Mouse (Mus musculus): Measurements from ENCODE around the gene Kcnn3. TPM values are rescaled to one million over a fixed set of nuclear protein-coding genes. Genes with fewer than 3 reads are reported as not detected.

Kcnn3 gene
- polyA plus RNA-seq, 1 experiment from 2014 or later = 1.1 TPM

DNA sequence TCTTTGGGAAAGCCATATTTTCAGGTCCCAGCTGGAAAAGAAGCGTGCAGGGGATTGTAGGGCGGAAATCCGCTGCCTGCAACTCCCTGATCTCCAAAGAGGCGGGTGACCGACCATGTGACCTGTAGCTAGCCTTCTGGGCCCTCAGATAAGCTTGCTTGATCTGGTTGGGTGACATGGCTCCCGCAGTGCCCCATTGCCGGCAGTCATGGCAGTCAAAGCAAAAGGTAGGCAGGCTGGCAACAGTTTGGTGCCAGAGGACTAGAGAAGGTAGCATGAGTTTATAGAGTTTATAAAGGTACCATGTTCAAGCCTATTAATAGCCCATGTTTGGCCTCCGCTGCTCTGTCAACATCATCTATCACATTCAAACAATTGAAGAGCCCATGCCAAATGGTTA is 33.5 kb downstream of the Kcnn3 start:
- Histone ChIP-seq H3K27ac (no peak overlapping the region), H3K4me3 (no peak overlapping the region), H3K9me3 (no peaks in the 10 kb centered on the region), H3K36me3 (no peaks in the 10 kb centered on the region), H3K27me3 (ENCODE audit: insufficient read depth, poor library complexity, severe bottlenecking) (0 out of 2 replicates have a peak, but pooled peaks cover under 1% of the 10 kb centered on the region), H3K4me1 (no peaks in the 10 kb centered on the region)
- 76% methylated on average over 8 of the region's 8 CpGs for WGBS
- DNase-seq (ENCODE audit: low spot score) = no peak

DNA sequence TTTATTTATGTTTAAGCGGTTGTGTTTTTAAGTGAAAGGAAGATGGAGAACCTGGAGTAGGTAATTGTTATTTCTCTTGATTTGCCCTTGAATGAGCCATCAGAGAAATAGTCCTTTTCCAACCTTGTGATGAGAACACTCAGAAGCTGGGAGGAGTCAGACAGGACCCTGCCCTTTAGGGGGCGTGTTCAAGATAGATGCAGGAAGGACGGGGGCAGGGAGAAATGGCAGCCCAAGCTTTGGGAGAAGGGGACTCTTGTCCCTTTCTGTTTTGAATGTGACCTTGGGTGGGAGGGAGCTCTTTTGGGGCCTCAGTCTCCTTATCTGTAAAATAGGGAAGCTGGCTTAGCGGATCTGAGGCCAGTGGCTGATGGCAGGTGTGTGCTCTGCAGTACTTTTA is 34.0 kb downstream of the Kcnn3 start:
- no peaks in the 10 kb centered on the region for H3K9me3 ChIP-seq
- H3K36me3 ChIP-seq = no peaks in the 10 kb centered on the region
- WGBS = 69% methylated on average over 4 of the region's 4 CpGs
- H3K4me3 ChIP-seq = no peak overlapping the region
- 0 out of 2 replicates have a peak, but pooled peaks cover 3% of the 10 kb centered on the region for H3K4me1 ChIP-seq
- no peak for DNase-seq (ENCODE audit: low spot score)
- no peak overlapping the region for H3K27ac ChIP-seq
- H3K27me3 ChIP-seq (ENCODE audit: insufficient read depth, poor library complexity, severe bottlenecking) = 0 out of 2 replicates have a peak, but pooled peaks cover 5% of the 10 kb centered on the region

DNA sequence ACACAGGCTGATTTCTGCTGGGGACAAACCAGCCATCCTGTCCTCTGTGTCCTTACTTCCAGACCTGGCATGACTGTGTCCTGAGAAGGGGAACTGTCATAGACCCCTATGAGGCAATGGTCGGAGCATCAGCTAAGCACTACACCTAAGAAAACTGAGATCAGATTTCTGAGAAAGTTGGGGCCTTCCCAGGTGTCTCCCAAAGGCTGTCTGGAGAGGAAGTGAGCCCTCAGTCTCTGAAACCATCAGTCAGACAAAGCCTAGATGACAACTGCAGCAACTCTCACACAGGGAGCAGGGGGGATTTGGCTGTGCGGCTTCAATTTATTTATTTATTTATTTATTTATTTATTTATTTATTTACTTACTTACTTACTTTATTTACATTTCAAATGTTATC is 34.6 kb downstream of the Kcnn3 start:
- H3K4me1 ChIP-seq = 0 out of 2 replicates have a peak, but pooled peaks cover 3% of the 10 kb centered on the region
- DNase-seq (ENCODE audit: low spot score) = no peak
- H3K9me3 ChIP-seq = no peaks in the 10 kb centered on the region
- no peak overlapping the region for H3K27ac ChIP-seq
- WGBS = 91% methylated on average over 2 of the region's 2 CpGs
- H3K27me3 ChIP-seq (ENCODE audit: insufficient read depth, poor library complexity, severe bottlenecking) = 0 out of 2 replicates have a peak, but pooled peaks cover 7% of the 10 kb centered on the region
- no peaks in the 10 kb centered on the region for H3K36me3 ChIP-seq
- H3K4me3 ChIP-seq = no peak overlapping the region

DNA sequence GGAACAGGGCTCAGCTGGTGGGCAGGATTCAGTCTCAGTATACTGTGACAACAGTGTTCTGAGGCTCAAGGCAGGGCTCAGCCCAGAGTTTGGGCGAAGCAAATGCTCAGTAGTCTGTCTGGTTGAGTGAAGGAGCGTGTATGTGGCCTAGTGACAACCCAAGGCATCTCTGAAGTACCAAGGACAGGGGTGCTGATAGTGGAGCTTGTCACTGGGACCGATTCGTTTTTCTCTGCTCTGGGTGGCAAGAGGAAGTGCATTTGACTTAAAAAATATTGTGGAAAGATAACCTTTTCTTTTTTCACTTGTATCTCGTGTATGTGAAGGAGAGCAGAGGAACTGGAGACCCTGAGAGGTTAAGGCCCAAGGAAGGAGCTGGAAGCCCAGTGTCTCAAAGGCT is 37.8 kb downstream of the Kcnn3 start:
- H3K9me3 ChIP-seq = no peaks in the 10 kb centered on the region
- 0 out of 2 replicates have a peak, but pooled peaks cover 3% of the 10 kb centered on the region for H3K4me1 ChIP-seq
- H3K36me3 ChIP-seq = no peaks in the 10 kb centered on the region
- peaks cover 19% of the 10 kb centered on the region; the same call in 1 of the 2 replicates for H3K27me3 ChIP-seq (ENCODE audit: insufficient read depth, poor library complexity, severe bottlenecking)
- no peak overlapping the region for H3K4me3 ChIP-seq
- no peak overlapping the region for H3K27ac ChIP-seq
- no peak for DNase-seq (ENCODE audit: low spot score)
- 47% methylated on average over 5 of the region's 5 CpGs for WGBS

DNA sequence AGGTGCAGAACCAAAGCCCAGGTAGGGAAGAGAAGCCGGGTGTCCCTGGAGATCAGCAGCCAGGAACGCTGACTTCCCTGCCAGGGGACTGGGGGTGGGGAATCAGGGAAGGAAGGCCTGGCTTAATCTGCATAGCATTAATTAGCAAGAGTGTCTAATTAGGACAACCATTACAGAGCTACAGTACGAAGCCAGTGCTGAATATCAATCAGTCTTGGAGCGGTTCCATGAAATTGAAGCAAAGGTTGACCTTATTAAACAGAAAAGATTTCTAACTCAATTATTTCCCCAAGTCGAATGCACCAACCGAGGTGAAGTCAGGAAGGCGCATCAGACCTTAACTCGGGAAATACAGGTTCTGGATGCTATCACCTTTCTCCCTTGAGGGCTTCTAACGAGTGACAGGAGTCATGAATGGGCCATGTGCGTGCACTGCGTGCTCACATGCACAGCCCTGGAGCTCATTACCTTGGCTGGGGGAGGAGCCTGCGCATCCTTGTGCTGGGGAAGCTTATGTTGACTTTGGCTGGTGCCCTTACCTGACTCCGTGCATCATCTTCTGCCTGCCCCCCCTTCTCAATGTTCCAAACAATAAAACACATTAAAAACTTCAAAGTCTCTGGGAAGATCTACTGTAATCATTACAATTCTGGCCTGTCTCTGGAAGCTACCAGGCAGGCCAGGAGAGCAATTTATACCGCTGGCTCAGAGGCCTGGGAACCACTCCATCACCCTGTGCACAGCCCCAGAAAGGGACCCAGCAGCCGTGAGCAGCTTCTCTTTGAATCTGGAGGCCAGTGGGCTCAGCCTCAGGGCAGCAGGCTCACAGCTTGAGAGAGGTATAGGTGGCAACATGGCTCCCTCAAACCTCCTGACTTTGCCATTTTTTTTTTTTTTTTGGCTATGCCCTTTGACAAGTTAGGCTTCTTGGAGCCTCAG is 39.3 kb downstream of the Kcnn3 start:
- no peak for DNase-seq (ENCODE audit: low spot score)
- Histone ChIP-seq H3K27me3 (ENCODE audit: insufficient read depth, poor library complexity, severe bottlenecking) (peaks cover 28% of the 10 kb centered on the region; the same call in 1 of the 2 replicates), H3K4me3 (no peak overlapping the region), H3K4me1 (0 out of 2 replicates have a peak, but pooled peaks cover 3% of the 10 kb centered on the region), H3K36me3 (no peaks in the 10 kb centered on the region), H3K9me3 (no peaks in the 10 kb centered on the region), H3K27ac (no peak overlapping the region)
- 73% methylated on average over 15 of the region's 15 CpGs for WGBS

DNA sequence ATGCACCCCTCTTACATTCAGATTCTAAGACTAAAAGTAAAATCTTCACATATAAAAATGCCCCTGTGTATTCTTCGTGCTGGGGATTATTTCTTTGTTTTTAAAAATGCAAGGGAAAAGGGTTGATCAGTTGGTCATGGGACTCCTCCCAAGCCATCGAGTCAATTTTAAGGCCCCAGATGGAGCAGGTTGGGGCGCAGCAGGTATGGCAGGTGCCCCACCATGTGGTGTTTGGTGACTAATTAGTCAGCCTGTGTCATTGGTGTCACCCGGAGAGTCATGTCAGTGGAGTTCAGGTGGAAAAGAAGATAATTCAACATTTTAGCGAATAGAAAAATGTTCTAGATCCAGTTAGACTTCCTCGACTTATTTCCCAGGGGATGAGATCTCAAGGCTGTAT is 41.4 kb downstream of the Kcnn3 start:
- peaks cover 28% of the 10 kb centered on the region; the same call in 1 of the 2 replicates for H3K27me3 ChIP-seq (ENCODE audit: insufficient read depth, poor library complexity, severe bottlenecking)
- 83% methylated on average over 6 of the region's 6 CpGs for whole genome bisulfite sequencing

DNA sequence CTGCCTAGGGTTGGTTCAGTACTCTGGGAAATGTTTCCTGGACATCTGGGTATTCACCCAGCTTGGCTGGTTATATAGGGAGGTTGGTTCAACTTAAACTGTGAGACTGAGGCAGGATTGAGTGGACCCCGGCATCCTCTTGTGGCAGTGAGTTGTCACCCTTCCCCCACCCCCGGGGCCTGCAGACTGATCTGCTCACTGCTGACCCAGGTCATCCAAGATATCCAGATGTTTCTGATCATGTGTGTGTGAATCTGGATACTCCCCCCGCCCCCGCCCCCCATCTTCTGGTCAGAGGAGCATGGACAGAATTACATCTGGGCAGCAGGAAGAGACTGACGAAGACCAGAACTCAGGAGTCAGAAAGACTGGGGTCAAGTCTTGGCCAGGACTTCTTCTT is 45.4 kb downstream of the Kcnn3 start:
- 66% methylated on average over 5 of the region's 5 CpGs for WGBS
- no peaks in the 10 kb centered on the region for H3K36me3 ChIP-seq
- no peak overlapping the region for H3K27ac ChIP-seq
- H3K4me1 ChIP-seq = peaks cover 24% of the 10 kb centered on the region
- H3K27me3 ChIP-seq (ENCODE audit: insufficient read depth, poor library complexity, severe bottlenecking) = peaks cover 30% of the 10 kb centered on the region; the same call in 1 of the 2 replicates
- no peak overlapping the region for H3K4me3 ChIP-seq
- no peaks in the 10 kb centered on the region for H3K9me3 ChIP-seq
- no peak for DNase-seq (ENCODE audit: low spot score)

More for the DNA sequence above, 41.4 kb downstream of the Kcnn3 start:
- Histone ChIP-seq H3K4me3 (no peak overlapping the region), H3K36me3 (no peaks in the 10 kb centered on the region), H3K27ac (no peak overlapping the region), H3K9me3 (no peaks in the 10 kb centered on the region), H3K4me1 (peaks cover 16% of the 10 kb centered on the region)
- no peak for DNase-seq (ENCODE audit: low spot score)

DNA sequence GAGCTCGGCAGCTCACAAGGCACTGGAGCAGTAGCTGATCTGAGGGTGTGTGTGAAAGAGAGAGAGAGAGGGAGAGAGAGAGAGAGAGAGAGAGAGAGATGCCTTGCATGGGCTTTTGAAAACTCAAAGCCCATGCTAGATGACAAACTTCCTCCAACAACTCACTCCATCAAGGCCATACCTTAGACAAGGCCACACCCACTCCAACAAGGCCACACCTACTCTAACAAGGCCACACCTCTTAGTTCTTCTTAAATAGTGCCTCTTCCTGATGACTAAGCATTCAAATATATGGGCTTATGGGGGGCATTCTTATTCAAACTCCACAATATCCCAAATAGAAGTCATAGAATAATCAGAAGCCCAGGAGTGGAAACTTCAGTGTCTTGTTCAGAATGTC is 49.1 kb downstream of the Kcnn3 start:
- H3K9me3 ChIP-seq = no peaks in the 10 kb centered on the region
- no peaks in the 10 kb centered on the region for H3K36me3 ChIP-seq
- 88% methylated on average over 1 of the region's 1 CpGs for WGBS
- H3K27me3 ChIP-seq (ENCODE audit: insufficient read depth, poor library complexity, severe bottlenecking) = peaks cover 35% of the 10 kb centered on the region
- H3K4me3 ChIP-seq = no peak overlapping the region
- H3K4me1 ChIP-seq = peaks cover 29% of the 10 kb centered on the region
- no peak overlapping the region for H3K27ac ChIP-seq
- no peak for DNase-seq (ENCODE audit: low spot score)

DNA sequence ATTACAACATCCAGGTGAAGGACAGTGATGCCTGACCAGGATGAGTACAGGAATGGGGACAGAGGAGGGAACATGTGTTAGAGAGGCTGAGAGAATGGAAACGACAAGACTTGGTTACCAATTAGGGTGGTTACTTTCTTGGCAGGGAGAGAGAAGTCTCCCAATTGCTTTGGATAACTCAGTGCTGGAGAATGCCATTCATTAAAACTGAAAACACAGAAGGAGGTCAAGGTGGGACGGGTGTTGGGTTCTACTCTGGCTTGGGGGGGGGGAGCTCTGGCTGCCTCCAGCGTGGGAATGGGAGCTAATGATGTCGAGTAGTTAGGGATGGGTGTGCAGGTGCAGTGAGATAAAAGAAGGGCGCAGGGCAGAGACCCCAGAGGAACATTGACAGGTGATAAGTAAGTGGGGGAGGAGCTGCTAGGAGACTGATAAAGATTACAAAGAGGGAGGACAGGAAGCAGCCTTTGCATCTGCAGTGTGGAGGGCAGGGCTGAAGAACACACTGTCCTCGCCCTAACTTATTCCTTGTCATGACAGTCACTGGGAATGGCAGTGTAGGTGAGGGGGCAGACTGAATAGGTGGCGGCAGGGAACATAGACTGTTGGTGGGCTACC is 49.9 kb downstream of the Kcnn3 start:
- H3K27ac ChIP-seq = peak overlapping the region; percentile 36; the same call in 1 of the 2 replicates

DNA sequence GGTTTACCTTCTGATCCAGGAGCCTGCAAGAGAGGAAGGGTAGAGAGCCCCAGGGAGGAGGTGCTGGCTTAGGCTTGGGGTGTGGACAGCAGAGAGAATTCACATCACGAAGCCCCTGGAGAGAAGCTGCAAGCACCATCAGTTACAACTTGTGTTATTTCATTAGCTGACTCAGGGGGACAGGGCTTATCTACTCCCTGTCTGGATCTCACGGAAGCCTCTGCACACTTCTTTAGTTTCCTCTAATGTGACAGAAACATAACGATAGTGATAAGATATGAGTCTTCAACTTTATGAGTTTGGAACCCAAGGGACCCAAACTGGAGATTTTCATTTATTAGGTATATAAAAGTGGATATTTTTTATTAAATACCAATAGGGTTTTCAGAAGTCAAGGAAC is 50.4 kb downstream of the Kcnn3 start:
- Histone ChIP-seq H3K27me3 (ENCODE audit: insufficient read depth, poor library complexity, severe bottlenecking) (peaks cover 35% of the 10 kb centered on the region), H3K4me1 (peaks cover 25% of the 10 kb centered on the region), H3K4me3 (no peak overlapping the region), H3K9me3 (no peaks in the 10 kb centered on the region), H3K36me3 (no peaks in the 10 kb centered on the region), H3K27ac (peak overlapping the region; percentile 36; the same call in 1 of the 2 replicates)
- DNase-seq (ENCODE audit: low spot score) = no peak
- WGBS = 16% methylated on average over 3 of the region's 3 CpGs

More for the DNA sequence above, 49.9 kb downstream of the Kcnn3 start:
- no peak overlapping the region for H3K4me3 ChIP-seq
- peaks cover 35% of the 10 kb centered on the region for H3K27me3 ChIP-seq (ENCODE audit: insufficient read depth, poor library complexity, severe bottlenecking)
- 21% methylated on average over 7 of the region's 7 CpGs for WGBS
- DNase-seq (ENCODE audit: low spot score) = no peak
- H3K36me3 ChIP-seq = no peaks in the 10 kb centered on the region
- H3K4me1 ChIP-seq = peaks cover 31% of the 10 kb centered on the region
- no peaks in the 10 kb centered on the region for H3K9me3 ChIP-seq

DNA sequence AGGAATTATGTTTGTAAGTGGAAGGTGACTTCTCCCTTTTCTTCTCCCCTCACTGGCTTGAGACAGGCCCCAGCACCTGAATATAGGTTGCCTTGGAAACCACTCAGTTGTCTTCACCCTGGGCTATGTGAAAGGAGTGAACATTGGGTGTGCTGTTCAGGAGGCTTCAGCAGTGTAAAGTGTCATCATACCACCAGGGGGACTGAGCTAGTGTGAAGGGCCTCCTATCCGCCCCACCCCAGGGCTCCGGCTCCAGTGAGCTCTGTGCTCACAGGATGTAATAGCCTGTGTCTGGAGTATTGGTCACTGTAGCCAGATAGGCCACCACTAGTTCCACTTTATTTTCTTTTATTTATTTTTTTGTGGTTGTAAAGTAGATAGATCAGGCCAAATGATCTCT is 54.3 kb downstream of the Kcnn3 start:
- H3K27me3 ChIP-seq (ENCODE audit: insufficient read depth, poor library complexity, severe bottlenecking) = peaks cover 26% of the 10 kb centered on the region
- no peak overlapping the region for H3K27ac ChIP-seq
- DNase-seq (ENCODE audit: low spot score) = no peak
- H3K4me1 ChIP-seq = peaks cover 29% of the 10 kb centered on the region
- no peaks in the 10 kb centered on the region for H3K36me3 ChIP-seq
- WGBS = 52% methylated on average over 2 of the region's 2 CpGs
- H3K9me3 ChIP-seq = no peaks in the 10 kb centered on the region
- no peak overlapping the region for H3K4me3 ChIP-seq

DNA sequence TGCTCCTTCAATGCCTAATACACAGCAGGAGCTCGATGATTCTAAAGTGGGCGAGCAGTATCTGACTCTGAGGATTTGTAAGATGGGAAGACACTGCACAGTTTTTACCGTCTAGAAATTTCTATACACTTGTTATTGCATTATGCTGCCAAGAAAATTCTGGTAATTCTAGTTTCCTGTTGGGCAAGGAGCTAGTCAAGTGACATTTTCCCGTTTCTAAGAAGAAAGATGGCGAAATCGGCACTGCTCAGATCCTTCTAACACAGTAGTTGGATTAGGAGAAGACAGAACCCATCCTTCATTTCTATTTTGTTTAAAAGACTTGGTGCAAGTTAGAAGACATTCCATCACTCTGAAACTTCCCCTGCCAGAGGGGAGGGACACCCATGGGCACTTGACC is 56.4 kb downstream of the Kcnn3 start:
- DNase-seq (ENCODE audit: low spot score) = no peak
- Histone ChIP-seq H3K27me3 (ENCODE audit: insufficient read depth, poor library complexity, severe bottlenecking) (peaks cover 22% of the 10 kb centered on the region), H3K36me3 (no peaks in the 10 kb centered on the region), H3K4me1 (peaks cover 14% of the 10 kb centered on the region), H3K4me3 (no peak overlapping the region), H3K27ac (no peak overlapping the region), H3K9me3 (no peaks in the 10 kb centered on the region)
- 88% methylated on average over 6 of the region's 6 CpGs for WGBS

DNA sequence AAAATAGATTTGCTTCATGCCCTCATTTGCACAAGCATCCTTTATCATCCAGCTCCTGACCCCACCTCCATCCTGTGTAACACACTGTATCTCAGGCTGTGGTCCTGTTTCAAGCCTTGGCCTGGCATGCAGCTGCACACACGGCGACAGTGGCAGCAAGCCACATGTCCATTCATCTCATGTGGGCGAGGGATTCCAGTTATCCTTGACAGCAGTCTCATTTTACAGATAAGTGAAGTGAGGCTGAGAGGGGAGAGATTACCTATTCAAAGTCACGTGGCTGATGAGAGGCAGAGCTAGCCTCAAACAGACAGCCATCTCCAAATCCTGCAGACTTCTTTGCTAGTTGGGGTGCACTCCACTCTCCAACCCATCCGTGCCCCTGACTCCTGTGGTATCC is 57.2 kb downstream of the Kcnn3 start:
- Histone ChIP-seq H3K4me3 (no peak overlapping the region), H3K27me3 (ENCODE audit: insufficient read depth, poor library complexity, severe bottlenecking) (peaks cover 14% of the 10 kb centered on the region), H3K4me1 (peaks cover 14% of the 10 kb centered on the region), H3K27ac (no peak overlapping the region), H3K9me3 (no peaks in the 10 kb centered on the region), H3K36me3 (no peaks in the 10 kb centered on the region)
- WGBS = 41% methylated on average over 5 of the region's 5 CpGs
- DNase-seq (ENCODE audit: low spot score) = no peak
